Mouse (Mus musculus) stomach, postnatal 0 days (tissue): ENCODE results near the gene Akap17b.
A peak's percentile ranks its signal among the peaks of the same experiment; 100 is the strongest.

Experiments
- CTCF ChIP-seq: IDR thresholded peaks from 2 replicates; pipeline ENCODE4 v1.5.1; 2016; ENCODE audit warnings: antibody characterized with exemption, low read depth, mild to moderate bottlenecking, moderate library complexity
- EP300 ChIP-seq: optimal IDR thresholded peaks from 2 replicates; pipeline ENCODE3; 2016; ENCODE audit warnings: antibody characterized with exemption

DNA sequence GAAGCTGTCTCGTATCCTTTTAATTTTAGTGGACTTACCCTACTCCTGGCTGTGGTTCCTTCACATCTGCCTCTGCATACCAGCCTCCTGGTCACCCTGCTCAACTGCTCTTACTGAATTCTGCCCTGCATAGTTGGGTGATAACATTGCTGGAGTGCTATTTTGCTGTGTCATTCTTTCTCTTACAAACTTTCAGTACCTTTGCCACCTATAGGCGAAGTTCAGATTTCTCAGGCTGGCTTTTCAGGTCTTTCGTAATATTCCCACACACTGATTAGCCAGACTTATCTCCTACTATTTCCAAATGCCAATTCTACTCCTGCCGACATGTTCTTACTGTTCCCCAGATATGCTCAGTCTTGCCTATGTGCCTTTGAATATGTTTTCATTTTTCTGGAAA, 41.2 kb downstream of the Akap17b start:
- TF ChIP-seq CTCF (peak; percentile 22; the same call in 1 of the 2 replicates), EP300 (no peak)
